Mouse (Mus musculus) kidney, adult 2 months (tissue): ENCODE results near the gene Dnttip1. TPM values are rescaled to one million over a fixed set of nuclear protein-coding genes. Genes with fewer than 3 reads are reported as not detected.

ENCODE experiments used
- DNase-seq: peaks from one replicate; pipeline ENCODE4 v3.0.0; 2021
- H3K27ac ChIP-seq: fragments of 200-500 bp; 2 replicates; pipeline ENCODE4 v1.5.1; 2012; ENCODE audit warnings: low read depth, low read length, control low read depth, inconsistent platforms; ENCODE audit not compliant: insufficient read depth
- H3K27me3 ChIP-seq: fragments of 200-500 bp; replicated peaks from 2 replicates; pipeline ENCODE4 v1.6.1; 2012; ENCODE audit warnings: mild to moderate bottlenecking, moderate library complexity, low read length, inconsistent platforms; ENCODE audit not compliant: control insufficient read depth, insufficient read depth
- H3K36me3 ChIP-seq: fragments of 200-500 bp; 2 replicates; pipeline ENCODE4 v1.6.1; 2012; ENCODE audit warnings: mild to moderate bottlenecking, moderate library complexity, low read length, inconsistent platforms; ENCODE audit not compliant: control insufficient read depth, insufficient read depth
- H3K4me1 ChIP-seq: fragments of 200-500 bp; 2 replicates; pipeline ENCODE4 v1.6.1; 2011; ENCODE audit warnings: low read length; ENCODE audit not compliant: control insufficient read depth, insufficient read depth
- H3K4me3 ChIP-seq: fragments of 200-500 bp; 2 replicates; pipeline ENCODE4 v1.5.1; 2011; ENCODE audit warnings: mild to moderate bottlenecking, low read depth, low read length, control low read depth; ENCODE audit not compliant: insufficient read depth
- CTCF ChIP-seq: fragments of 200-500 bp; conservative IDR thresholded peaks from 2 replicates; pipeline ENCODE4 v1.5.1; 2011; ENCODE audit warnings: low read depth, mild to moderate bottlenecking, control low read depth, low read length, moderate library complexity, mixed read lengths; ENCODE audit not compliant: insufficient read depth, insufficient read length
- POLR2A ChIP-seq: fragments of 200-500 bp; IDR thresholded peaks from one replicate; pipeline ENCODE4 v1.6.1; 2011; ENCODE audit warnings: low read depth, low read length, control low read depth
- WGBS: fragments of 180-500 bp; shearing (Covaris S2); methylation state at CpG from one replicate; pipeline ENCODE4 v1.1.7; 2018; 5-methylcytosine and 5-hydroxymethylcytosine counted together
- polyA plus RNA-seq: library from polyadenylated mRNA; depleted of rRNA; stranded (reverse); fragments of >200 nt; gene quantifications from 2 replicates; pipeline ENCODE4 v1.2.3, GENCODE M21; 2012; rRNA removed

Dnttip1 gene
- polyA plus RNA-seq, 1 experiment: 32.6 TPM

DNA sequence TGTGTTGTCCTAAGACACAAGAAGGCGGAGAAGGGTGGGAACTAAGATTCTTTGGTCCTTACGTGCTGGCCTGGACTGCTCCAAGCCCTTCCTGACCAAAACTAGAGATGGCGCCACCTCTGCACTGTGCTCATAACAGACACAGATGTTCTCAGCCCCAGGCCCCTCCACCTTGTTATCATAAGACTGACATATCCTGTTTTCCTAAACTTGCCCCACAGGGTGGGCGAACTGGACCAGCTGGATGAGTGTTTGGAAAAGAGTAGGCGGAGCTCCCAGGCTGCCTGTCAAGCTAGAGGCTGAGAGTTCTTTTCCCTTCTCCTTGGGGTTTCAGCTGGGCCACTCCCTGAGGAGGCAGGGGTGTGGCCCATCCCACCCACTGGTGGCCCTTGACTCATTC, 71.9 kb downstream of the Dnttip1 start:
- Histone ChIP-seq H3K4me3 (no peak overlapping the region), H3K36me3 (no peaks in the 10 kb centered on the region), H3K27ac (no peak overlapping the region), H3K4me1 (no peaks in the 10 kb centered on the region; the same call in 1 of the 2 replicates), H3K27me3 (no peaks in the 10 kb centered on the region)
- DNase-seq: no peak
- WGBS: 81% methylated on average over 5 of the region's 5 CpGs
- no peak for TF ChIP-seq POLR2A
- TF ChIP-seq CTCF: no peak

Other genes with a start within 250 kb of the Dnttip1 start
- gene Pigt, start 248.5 kb upstream of the Dnttip1 start, polyA plus RNA-seq: 101 and 123 TPM in 2 replicates
- 459 and 460 TPM in 2 replicates for gene Wfdc2, start 183.6 kb upstream of the Dnttip1 start, polyA plus RNA-seq
- not detected in 2 replicates for gene Spint3, start 172.5 kb upstream of the Dnttip1 start, polyA plus RNA-seq
- not detected in 2 replicates for gene Wfdc6a, start 160.5 kb upstream of the Dnttip1 start, polyA plus RNA-seq
- gene Eppin, start 152.4 kb upstream of the Dnttip1 start, polyA plus RNA-seq: not detected in 2 replicates
- gene Wfdc6b, start 132.5 kb upstream of the Dnttip1 start, polyA plus RNA-seq: not detected in 2 replicates
- gene Wfdc8, start 132.4 kb upstream of the Dnttip1 start, polyA plus RNA-seq: not detected in 2 replicates
- 9.2 and 10.3 TPM in 2 replicates for gene Wfdc16, start 107.2 kb upstream of the Dnttip1 start, polyA plus RNA-seq
- gene Wfdc10, start 89.9 kb upstream of the Dnttip1 start, polyA plus RNA-seq: not detected in 2 replicates
- not detected in 2 replicates for gene Wfdc9, start 89.4 kb upstream of the Dnttip1 start, polyA plus RNA-seq
- not detected in 2 replicates for gene Wfdc11, start 71.9 kb upstream of the Dnttip1 start, polyA plus RNA-seq
- gene Wfdc13, start 60.9 kb upstream of the Dnttip1 start, polyA plus RNA-seq: not detected in 2 replicates
- not detected in 2 replicates for gene Spint4, start 47.5 kb upstream of the Dnttip1 start, polyA plus RNA-seq
- not detected in 2 replicates for gene Spint5, start 30.7 kb upstream of the Dnttip1 start, polyA plus RNA-seq
- gene Wfdc3, start 52 bp upstream of the Dnttip1 start, polyA plus RNA-seq: 0.57 and 1.0 TPM in 2 replicates
- gene Ube2c, start 23.9 kb downstream of the Dnttip1 start, polyA plus RNA-seq: 6.6 and 7.1 TPM in 2 replicates
- gene Tnnc2, start 34.0 kb downstream of the Dnttip1 start, polyA plus RNA-seq: 124 TPM in 1 of 2 replicates, not detected in the other
- 23.2 and 32.9 TPM in 2 replicates for gene Snx21, start 39.8 kb downstream of the Dnttip1 start, polyA plus RNA-seq
- gene Acot8, start 58.9 kb downstream of the Dnttip1 start, polyA plus RNA-seq: 68.4 and 75.7 TPM in 2 replicates
- gene Zswim3, start 59.1 kb downstream of the Dnttip1 start, polyA plus RNA-seq: 2.2 and 2.7 TPM in 2 replicates
- 11.7 and 11.8 TPM in 2 replicates for gene Zswim1, start 76.7 kb downstream of the Dnttip1 start, polyA plus RNA-seq
- 0.20 TPM in 1 of 2 replicates, not detected in the other for gene Spata25, start 82.6 kb downstream of the Dnttip1 start, polyA plus RNA-seq
- gene Ctsa, start 86.9 kb downstream of the Dnttip1 start, polyA plus RNA-seq: 504 and 687 TPM in 2 replicates
- 3.7 and 4.7 TPM in 2 replicates for gene Neurl2, start 87.5 kb downstream of the Dnttip1 start, polyA plus RNA-seq
- 39.6 and 41.5 TPM in 2 replicates for gene Pltp, start 111.7 kb downstream of the Dnttip1 start, polyA plus RNA-seq
- 37.2 and 43.1 TPM in 2 replicates for gene Pcif1, start 133.3 kb downstream of the Dnttip1 start, polyA plus RNA-seq
- 20.4 and 25.7 TPM in 2 replicates for gene Zfp335, start 165.8 kb downstream of the Dnttip1 start, polyA plus RNA-seq
- 1.7 and 1.8 TPM in 2 replicates for gene Mmp9, start 194.8 kb downstream of the Dnttip1 start, polyA plus RNA-seq
- gene Slc12a5, start 214.8 kb downstream of the Dnttip1 start, polyA plus RNA-seq: 1.5 and 2.2 TPM in 2 replicates